Mouse (Mus musculus) gastrocnemius, adult 2 months (tissue): Measurements from ENCODE around the gene Zbtb33. TPM values are rescaled to one million over a fixed set of nuclear protein-coding genes. Genes with fewer than 3 reads are reported as not detected.

Source experiments
- DNase-seq: peaks from one replicate; pipeline ENCODE4 v3.0.0; 2022
- H3K27ac ChIP-seq: fragments of 200-600 bp; 2 replicates; pipeline ENCODE4 v1.8.1; 2022; ENCODE audit warnings: mild to moderate bottlenecking
- H3K4me3 ChIP-seq: fragments of 200-600 bp; 2 replicates; pipeline ENCODE4 v1.8.1; 2022; ENCODE audit warnings: mild to moderate bottlenecking, moderate library complexity
- CTCF ChIP-seq: fragments of 200-600 bp; IDR thresholded peaks from 2 replicates; pipeline ENCODE4 v1.8.1; 2022; ENCODE audit warnings: antibody characterized with exemption, mild to moderate bottlenecking, moderate library complexity
- intact Hi-C: fragments of 180-260 bp; cut with DNase I; formaldehyde crosslinking; loops from one replicate; pipeline ENCODE4 v1.15.1; 2025
- microRNA-seq: library from miRNA; unstranded; fragments of <30 nt; microRNA quantifications from one replicate; pipeline ENCODE4 v1.2.0, GENCODE M21; 2021
- total RNA-seq, 2 experiments: library from RNA; stranded (reverse); gene quantifications; 2 replicates each; pipeline ENCODE4 v1.2.3; 2021

The Zbtb33 gene
- total RNA-seq, 2 experiments from 2014 or later: 5.7 to 7.7 TPM

GRCm38 (mm10) chrX:38216986-38217675 is 27.5 kb downstream of the Zbtb33 start:
- no peak for DNase-seq
- no peak overlapping the region for H3K27ac ChIP-seq
- TF ChIP-seq CTCF: no peak
- no peak overlapping the region for H3K4me3 ChIP-seq
- intact Hi-C loops: no loop called here

GRCm38 (mm10) chrX:38217676-38217991 is 28.0 kb downstream of the Zbtb33 start:
- no peak for DNase-seq
- no peak overlapping the region for H3K27ac ChIP-seq
- intact Hi-C loops: no loop called here

GRCm38 (mm10) chrX:38222757-38223156 is 33.2 kb downstream of the Zbtb33 start:
- Histone ChIP-seq H3K27ac (no peak overlapping the region), H3K4me3 (no peak overlapping the region)
- intact Hi-C loops: no loop called here
- no peak for TF ChIP-seq CTCF
- DNase-seq: no peak

More at GRCm38 (mm10) chrX:38217676-38217991, 28.0 kb downstream of the Zbtb33 start:
- H3K4me3 ChIP-seq: no peak overlapping the region
- no peak for TF ChIP-seq CTCF

DNA sequence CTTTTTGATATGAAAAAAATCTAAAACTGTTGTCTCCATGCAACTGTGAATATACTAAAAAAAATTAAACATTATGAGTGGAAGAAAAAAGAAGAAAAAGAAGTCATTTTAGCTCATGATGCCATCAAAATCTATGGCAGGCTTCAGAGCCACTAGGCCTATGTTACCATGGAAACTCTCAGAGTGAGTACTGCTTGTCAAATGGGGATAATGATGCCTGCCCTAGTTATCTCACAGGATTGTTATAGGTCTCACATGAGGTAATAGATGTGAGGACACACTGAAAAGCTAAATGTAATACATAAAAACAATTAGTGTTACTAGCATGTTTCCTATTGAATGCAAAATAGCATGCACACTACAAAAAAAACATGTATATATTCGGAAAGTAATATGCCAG is 40.3 kb downstream of the Zbtb33 start:
- Histone ChIP-seq H3K4me3 (no peak overlapping the region), H3K27ac (no peak overlapping the region)
- TF ChIP-seq CTCF: no peak
- no peak for DNase-seq
- intact Hi-C loops: no loop called here

GRCm38 (mm10) chrX:38237731-38238130 is 48.1 kb downstream of the Zbtb33 start:
- TF ChIP-seq CTCF: peak; percentile 76
- intact Hi-C loops: no loop called here
- DNase-seq: peak; percentile 35
- no peak overlapping the region for H3K4me3 ChIP-seq
- no peak overlapping the region for H3K27ac ChIP-seq

Small RNA genes lying within 50 kb of the gene (microRNA-seq; reads per million reads assigned to microRNA genes)
- not detected for gene Mir3110

Other genes with a start within 250 kb of the Zbtb33 start
- gene Btg1-ps1, start 171.0 kb upstream of the Zbtb33 start, total RNA-seq: not detected
- not detected for gene Btg1-ps2, start 146.7 kb upstream of the Zbtb33 start, total RNA-seq
- gene Rhox10, start 123.3 kb upstream of the Zbtb33 start, total RNA-seq: not detected
- not detected for gene Rhox11, start 104.7 kb upstream of the Zbtb33 start, total RNA-seq
- not detected for gene Rhox12, start 78.9 kb upstream of the Zbtb33 start, total RNA-seq
- not detected for gene Rhox13, start 68.6 kb upstream of the Zbtb33 start, total RNA-seq
- under 1 TPM; 0.28 to 0.61 TPM for gene Tmem255a, start 62.6 kb downstream of the Zbtb33 start, total RNA-seq
- 1 to 10 TPM; 1.5 to 5.6 TPM for gene Atp1b4, start 126.4 kb downstream of the Zbtb33 start, total RNA-seq